Mouse (Mus musculus) heart, postnatal 14 days (tissue): ENCODE data around the gene Rorb. TPM values are rescaled to one million over a fixed set of nuclear protein-coding genes. Genes with fewer than 3 reads are reported as not detected.

Experiments used
- DNase-seq, 2 experiments: peaks; one replicate each; pipeline ENCODE4 v3.0.0; 2021 to 2022
- intact Hi-C: fragments of 180-260 bp; cut with DNase I; formaldehyde crosslinking; loops from one replicate; pipeline ENCODE4 v1.15.1; 2025
- long read RNA-seq, 2 experiments: library from polyadenylated mRNA; stranded (forward); transcript quantifications; one replicate each; pipeline ENCODE4 v2.0.0; 2021
- total RNA-seq, 2 experiments: library from RNA; stranded (reverse); gene quantifications; 2 replicates each; pipeline ENCODE4 v1.2.3; 2021

Gene Rorb
- total RNA-seq = under 1 TPM; 0.22 to 0.31 TPM
- long read RNA-seq, experiment 1 = 0 reads
- long read RNA-seq, experiment 2 = 0 reads

DNA sequence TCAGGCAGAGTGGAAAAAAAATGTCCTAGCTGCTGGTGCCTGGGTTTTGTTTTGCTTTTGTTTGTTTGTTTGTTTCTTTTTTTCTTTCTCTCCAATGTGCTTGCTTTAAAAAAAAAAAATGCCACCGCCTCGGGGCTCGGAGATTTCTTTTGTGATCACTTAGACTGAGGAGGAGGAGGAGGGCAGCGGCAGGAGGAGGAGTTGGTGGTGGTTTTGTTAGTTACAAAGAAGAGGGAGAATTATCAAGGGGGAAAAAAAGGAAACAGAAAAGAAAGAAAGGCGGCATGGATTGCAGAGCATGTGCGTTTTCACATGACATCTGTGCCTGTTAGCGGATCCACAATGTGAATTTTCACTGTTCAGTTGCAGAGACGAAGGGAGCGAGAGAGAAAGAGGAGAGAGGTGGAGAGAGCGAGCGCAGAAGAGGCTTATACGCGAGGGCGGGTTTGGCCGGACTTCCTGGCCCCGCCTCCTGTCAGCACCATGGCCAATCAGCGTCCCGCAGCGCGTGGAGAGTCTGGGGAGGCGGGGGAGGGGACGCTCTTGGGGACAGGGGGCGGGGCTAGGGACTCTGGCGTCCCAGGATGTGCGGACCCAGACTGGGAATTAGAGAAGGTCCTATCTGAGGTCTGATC, at the start of gene Rorb:
Gene Rorb, minus strand, starts transcription at position 404 of the 635 bp plus-strand sequence.
- peak; percentile 80 to 84 for DNase-seq
- intact Hi-C loops = no loop called here

DNA sequence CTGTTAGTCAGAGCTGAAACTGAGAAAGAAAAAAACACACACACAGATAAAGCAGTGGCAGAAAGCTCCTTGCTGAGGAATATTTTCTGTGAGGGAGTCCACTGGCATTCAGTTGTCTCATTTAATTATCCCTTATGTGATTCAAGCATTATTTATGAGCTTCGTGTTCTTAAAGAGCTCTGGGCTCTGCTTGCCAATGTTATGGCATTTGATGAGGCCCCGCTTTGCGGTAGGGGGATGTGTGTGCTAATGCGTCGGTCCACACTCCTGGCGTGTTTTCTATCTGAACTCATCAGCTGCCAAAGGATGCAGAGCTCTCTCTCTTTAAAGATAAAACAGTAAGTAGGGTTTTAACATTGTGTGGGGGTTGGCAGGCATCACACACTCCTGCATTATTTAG, 37.9 kb upstream of the Rorb start:
- intact Hi-C loops = no loop called here
- no peak for DNase-seq

- intact Hi-C loops = no loop called here
- no peak for DNase-seq
Observed at GRCm38 (mm10) chr19:19144447-19144846, 33.5 kb upstream of the Rorb start.

DNA sequence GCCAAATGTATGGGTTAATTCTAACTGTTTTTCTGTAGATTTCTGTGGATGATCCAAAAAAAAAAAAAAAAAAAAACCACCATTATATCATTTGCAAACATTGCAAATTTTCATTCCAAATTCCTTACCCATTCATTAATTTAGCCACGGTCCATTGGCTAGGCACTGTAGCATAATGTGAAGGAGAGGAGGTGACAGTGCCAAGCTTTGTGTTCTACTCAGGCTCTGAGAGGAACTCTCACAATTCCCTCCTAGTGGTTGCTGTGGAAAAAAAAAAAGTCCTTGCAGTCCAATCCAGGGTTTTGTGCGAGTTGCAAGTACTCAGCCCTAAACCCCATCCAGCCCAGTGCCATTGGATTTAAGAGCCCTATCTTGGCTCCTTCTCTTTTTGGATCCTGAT, 25.9 kb upstream of the Rorb start:
- DNase-seq = no peak
- intact Hi-C loops = no loop called here

- intact Hi-C loops = no loop called here
Observed at GRCm38 (mm10) chr19:19135838-19136237, 24.8 kb upstream of the Rorb start.

GRCm38 (mm10) chr19:19122324-19122723, 11.3 kb upstream of the Rorb start:
- no peak for DNase-seq
- intact Hi-C loops = no loop called here

More at GRCm38 (mm10) chr19:19135838-19136237, 24.8 kb upstream of the Rorb start:
- DNase-seq = no peak

DNA sequence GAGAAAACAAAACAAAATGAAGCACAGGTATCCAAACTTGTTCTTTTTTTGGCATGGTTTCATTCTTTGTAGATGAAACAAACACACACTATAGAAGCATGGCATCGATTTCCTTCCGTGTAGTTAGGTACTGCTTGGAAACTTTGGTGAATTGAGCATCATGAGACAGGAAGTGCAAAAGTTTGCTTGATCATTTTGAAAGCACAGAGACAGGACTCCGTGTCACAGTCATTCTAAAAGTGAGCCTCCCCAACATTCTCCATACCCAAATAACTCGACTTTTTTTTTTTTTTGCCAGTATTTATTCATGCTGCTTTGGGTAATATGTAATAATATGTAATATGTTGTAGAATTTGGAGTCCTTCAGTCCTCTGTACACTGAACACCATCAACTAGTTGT, 1.2 kb upstream of the Rorb start:
- DNase-seq = no peak
- intact Hi-C loops = no loop called here

DNA sequence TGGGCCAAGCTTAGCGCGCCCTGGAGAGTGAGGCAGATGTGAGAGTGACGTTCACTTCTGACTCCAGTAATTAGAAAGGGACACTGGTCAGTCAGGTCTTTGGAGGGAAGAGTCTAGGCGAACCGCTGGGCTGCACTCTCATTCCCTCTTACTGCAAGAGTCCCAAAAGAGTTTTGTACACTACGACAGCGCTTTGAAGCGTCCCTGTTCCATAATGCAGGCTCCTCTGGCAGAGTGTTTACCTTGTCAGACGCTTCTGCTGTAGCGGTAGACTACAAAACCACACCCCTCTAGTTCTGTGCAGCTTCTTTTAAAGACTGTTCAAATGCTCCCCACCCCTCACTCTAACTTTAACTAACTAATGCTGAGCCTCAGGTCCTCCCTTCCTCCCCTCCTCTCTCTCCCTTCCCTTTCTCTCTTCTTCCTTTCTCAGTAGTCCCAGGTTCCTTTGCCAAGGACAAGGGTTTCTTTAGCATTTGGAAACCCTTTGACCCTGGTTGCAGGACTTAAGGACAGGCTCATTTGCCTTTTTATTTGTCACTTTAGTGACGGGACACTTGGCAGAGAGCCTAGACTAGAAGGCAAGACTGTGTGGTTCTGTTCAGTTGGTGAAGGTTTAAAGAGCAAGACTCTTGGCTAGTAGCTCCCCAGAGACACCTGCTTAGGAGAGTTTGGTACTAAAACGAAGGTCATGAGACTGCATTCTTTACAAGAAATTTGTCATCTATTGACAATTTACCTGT, 603 bp upstream of the Rorb start:
- intact Hi-C loops = no loop called here
- no peak for DNase-seq

GRCm38 (mm10) chr19:19110011-19110768, 806 bp downstream of the Rorb start:
- peak; percentile 21 to 39 for DNase-seq

GRCm38 (mm10) chr19:19108596-19109381, 2.2 kb downstream of the Rorb start:
- no peak for DNase-seq
- intact Hi-C loops = no loop called here

More at GRCm38 (mm10) chr19:19110011-19110768, 806 bp downstream of the Rorb start:
- intact Hi-C loops = no loop called here

DNA sequence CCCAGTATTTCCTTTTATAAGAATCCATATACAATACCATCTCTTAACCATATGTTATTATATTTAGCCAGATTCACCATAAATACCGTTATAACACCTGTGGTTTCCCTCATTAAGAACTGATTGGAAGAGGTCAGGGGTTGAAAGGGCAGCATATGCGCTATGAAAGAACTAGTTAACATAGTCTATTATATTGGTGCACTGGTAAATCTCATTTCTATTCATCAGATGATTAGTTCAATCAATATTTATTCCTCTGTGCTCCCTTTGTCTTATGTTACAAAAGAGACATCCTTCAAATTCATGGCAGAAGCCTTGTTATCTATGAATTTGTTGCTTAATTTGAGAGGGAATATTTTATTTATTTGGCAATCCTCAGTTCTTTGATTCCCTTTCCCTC, 6.4 kb downstream of the Rorb start:
- intact Hi-C loops = no loop called here
- DNase-seq = no peak

DNA sequence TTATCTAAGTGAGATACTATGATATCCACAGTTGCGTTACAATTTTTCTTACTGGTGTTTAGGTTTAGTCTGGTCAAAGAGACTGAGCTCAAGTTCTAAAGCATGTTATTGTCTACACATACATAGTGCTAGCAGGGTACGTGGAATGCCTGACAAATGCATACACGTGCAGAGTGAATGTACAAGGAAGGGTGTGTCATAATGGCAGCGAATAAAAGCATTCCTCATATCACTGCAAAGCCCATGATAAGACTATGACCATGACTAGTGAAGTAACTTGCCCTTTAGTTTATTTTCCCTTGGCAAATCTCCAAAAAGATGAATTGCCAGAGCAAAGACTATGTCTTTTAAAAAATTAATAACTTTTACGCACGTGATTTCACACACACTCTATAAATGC, 13.8 kb downstream of the Rorb start:
- intact Hi-C loops = no loop called here
- DNase-seq = no peak

GRCm38 (mm10) chr19:19089427-19089826, 21.6 kb downstream of the Rorb start:
- intact Hi-C loops = no loop called here
- DNase-seq = no peak

- intact Hi-C loops = no loop called here
- no peak for DNase-seq
Observed at GRCm38 (mm10) chr19:19077880-19078279, 33.1 kb downstream of the Rorb start.

DNA sequence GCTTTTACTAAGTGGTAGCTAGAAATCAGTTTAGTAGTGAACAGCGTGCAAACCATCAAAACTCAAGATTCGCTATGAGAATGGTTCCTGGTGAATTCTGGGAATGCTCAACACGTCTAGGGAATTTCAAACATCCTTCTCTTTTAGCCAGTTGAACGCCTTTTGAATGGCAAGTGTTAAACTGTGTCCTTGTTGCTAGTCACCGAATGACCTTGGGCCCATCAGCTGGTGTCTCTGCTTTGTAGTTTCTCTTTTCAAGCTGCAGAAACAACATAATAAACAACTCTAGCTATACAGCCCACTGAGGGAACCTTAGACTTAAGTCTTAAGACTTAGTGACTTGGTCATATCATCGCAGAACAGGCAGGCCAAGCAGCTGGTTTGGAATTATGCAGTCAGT, 36.2 kb downstream of the Rorb start:
- no peak for DNase-seq
- intact Hi-C loops = no loop called here

DNA sequence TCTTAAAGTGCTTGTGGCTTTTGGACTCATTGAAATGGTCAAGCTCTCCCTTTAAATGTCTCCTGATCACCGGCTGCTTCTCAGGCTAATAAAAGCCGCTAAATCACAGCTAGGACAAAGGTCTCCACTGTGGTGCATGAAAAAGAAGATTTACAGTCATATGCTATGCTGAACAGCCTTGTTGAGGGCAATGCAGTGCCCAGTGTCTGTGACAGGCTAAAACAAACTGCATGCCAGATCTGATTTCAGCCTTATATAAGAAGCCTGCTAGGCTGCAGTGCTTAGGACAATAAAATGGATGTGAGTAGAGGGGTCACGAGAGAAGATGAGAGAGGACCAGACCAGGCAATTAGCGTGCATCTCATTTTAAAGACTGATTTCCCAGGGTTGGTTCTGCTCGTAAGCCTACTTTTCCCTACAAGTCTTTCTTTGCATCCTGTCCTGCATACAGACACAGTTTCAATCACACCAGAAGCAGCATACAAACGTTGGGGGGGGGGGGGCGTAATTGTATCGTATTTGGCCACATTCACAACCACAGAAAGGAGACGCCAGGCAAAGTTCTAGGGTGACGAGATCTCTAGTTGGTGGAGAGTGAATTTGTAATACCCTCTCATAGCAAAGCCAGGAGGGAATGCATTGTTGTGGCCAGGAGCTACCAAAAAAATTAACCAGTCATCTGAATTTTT, 52.1 kb downstream of the Rorb start:
- no peak for DNase-seq
- intact Hi-C loops = no loop called here

DNA sequence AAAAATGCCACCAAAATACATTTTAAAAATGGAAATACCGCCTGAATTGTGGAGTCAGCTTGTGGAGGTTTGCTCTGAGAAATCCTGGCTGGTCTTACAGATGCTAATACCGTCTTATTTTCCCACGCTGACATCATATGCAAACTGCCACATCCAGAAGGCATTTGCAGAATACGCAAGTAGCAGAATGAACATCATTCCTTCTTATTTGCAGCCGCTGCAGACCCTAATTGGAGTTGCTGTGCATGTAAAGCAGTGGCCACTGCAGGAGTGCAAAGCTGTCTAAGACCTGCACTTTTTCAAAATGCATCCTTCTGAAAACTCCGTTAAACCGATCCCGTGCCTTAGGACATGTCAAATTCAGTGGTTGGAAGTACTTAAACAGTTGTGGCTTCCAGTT, 52.8 kb downstream of the Rorb start:
- intact Hi-C loops = no loop called here
- DNase-seq = no peak

- no peak for DNase-seq
- intact Hi-C loops = no loop called here
Observed at GRCm38 (mm10) chr19:19043138-19043537, 67.9 kb downstream of the Rorb start.

DNA sequence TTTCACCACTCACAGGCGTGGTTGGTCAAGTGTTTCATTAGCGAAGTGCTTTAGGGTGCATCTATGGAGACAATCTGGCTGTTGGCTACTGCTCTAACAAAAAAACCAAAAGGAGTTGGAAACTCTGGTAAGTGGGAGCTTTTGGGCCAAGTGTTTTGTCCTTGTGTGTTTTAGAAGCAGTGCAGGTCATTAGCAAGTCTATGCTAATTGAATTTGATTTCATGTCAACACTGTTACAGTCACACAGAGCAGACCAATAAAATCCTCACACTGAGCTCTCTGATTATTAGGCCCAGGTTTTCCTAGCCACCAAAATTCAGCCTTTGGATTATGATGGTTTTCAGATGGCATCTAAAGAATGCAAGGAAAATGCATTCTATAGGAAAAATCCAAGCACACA, 70.2 kb downstream of the Rorb start:
- DNase-seq = no peak
- intact Hi-C loops = no loop called here
